Mouse (Mus musculus): Measurements from ENCODE around the gene Nprl2.
"Not testable (repeated sequence)": the region's sequence is repeated elsewhere in the genome, so short reads cannot be mapped to it uniquely, and the experiment has no call there.

The Nprl2 gene

GRCm38 (mm10) chr9:107555031-107555457 lies 13.0 kb downstream of the Nprl2 start:
- DNase-seq, result peak in 1 of 2 experiments; percentile 65

- DNase-seq, result no peak
Observed at GRCm38 (mm10) chr9:107555701-107556100, 13.7 kb downstream of the Nprl2 start.

GRCm38 (mm10) chr9:107556346-107556745 lies 14.3 kb downstream of the Nprl2 start:
- no peak for DNase-seq

GRCm38 (mm10) chr9:107563029-107563581 lies 21.1 kb downstream of the Nprl2 start, which contains the start of gene Tusc2:
Gene Tusc2, plus strand, starts transcription at chr9:107563255.
- peak; percentile 90 to 91 for DNase-seq

GRCm38 (mm10) chr9:107565556-107565955 lies 23.5 kb downstream of the Nprl2 start:
- not testable (repeated sequence) for DNase-seq

GRCm38 (mm10) chr9:107566041-107566709 lies 24.1 kb downstream of the Nprl2 start:
- DNase-seq, result peak; percentile 84 to 85

GRCm38 (mm10) chr9:107566855-107567254 lies 24.8 kb downstream of the Nprl2 start:
- DNase-seq, result no peak

GRCm38 (mm10) chr9:107567702-107568319 lies 25.8 kb downstream of the Nprl2 start, which contains the start of gene Hyal2:
Gene Hyal2, plus strand, starts transcription at chr9:107567945.
- DNase-seq, result no peak

- DNase-seq, result peak; percentile 85
Observed at GRCm38 (mm10) chr9:107568331-107569261, 26.6 kb downstream of the Nprl2 start.

- DNase-seq, result no peak
Observed at GRCm38 (mm10) chr9:107569270-107569669, 27.2 kb downstream of the Nprl2 start.

- DNase-seq, result no peak
Observed at GRCm38 (mm10) chr9:107570016-107570415, 28.0 kb downstream of the Nprl2 start.

- DNase-seq, result no peak
Observed at GRCm38 (mm10) chr9:107570845-107571244, 28.8 kb downstream of the Nprl2 start.

- no peak for DNase-seq
Observed at GRCm38 (mm10) chr9:107571534-107572326, 29.7 kb downstream of the Nprl2 start.

- no peak for DNase-seq
Observed at GRCm38 (mm10) chr9:107572327-107572662, 30.3 kb downstream of the Nprl2 start.

- DNase-seq, result not testable (repeated sequence)
Observed at GRCm38 (mm10) chr9:107573774-107574173, 31.7 kb downstream of the Nprl2 start.

GRCm38 (mm10) chr9:107575579-107576356 lies 33.7 kb downstream of the Nprl2 start:
- no peak for DNase-seq

- DNase-seq, result no peak
Observed at GRCm38 (mm10) chr9:107576357-107577107, 34.5 kb downstream of the Nprl2 start, which contains the start of gene Hyal1. Gene Hyal1, plus strand, starts transcription at chr9:107576927.

GRCm38 (mm10) chr9:107577871-107578270 lies 35.8 kb downstream of the Nprl2 start:
- DNase-seq, result no peak

GRCm38 (mm10) chr9:107578587-107578986 lies 36.6 kb downstream of the Nprl2 start, which contains the start of gene Naa80:
Gene Naa80, plus strand, starts transcription at chr9:107578887.
- DNase-seq, result no peak
